Mouse (Mus musculus) T-helper 17 cell (primary cell): ENCODE measurements around the gene Fgf13.

ENCODE experiments used
- in situ Hi-C, 2 experiments: fragments of 300-600 bp; cut with MboI, MseI; formaldehyde crosslinking; loops; 1 replicate in 1 of 2; 2 replicates in 1 of 2; pipeline ENCODE4 v1.15.1; 2025; ENCODE audit warnings: high pct_unique_total_duplicates in 2 of 2

Fgf13 gene

GRCm38 (mm10) chrX:59194149-59194548, 373.7 kb downstream of the Fgf13 start:
- in situ Hi-C loops, result loop anchor here in 1 of 2 experiments (5.0 to 10.0 kb wide), 2 partner anchors 421 to 838 kb away; no protein-coding TSS in a partner anchor

GRCm38 (mm10) chrX:59186922-59187321, 380.9 kb downstream of the Fgf13 start:
- in situ Hi-C loops, result loop anchor here in 1 of 2 experiments (10.0 kb wide), 1 partner anchor 1332 kb away; no protein-coding TSS in a partner anchor

- in situ Hi-C loops, result loop anchor here in 1 of 2 experiments (10.0 kb wide), 1 partner anchor 1328 kb away; no protein-coding TSS in a partner anchor
These were observed 385.5 kb downstream of the Fgf13 start for GRCm38 (mm10) chrX:59182323-59182722.

GRCm38 (mm10) chrX:59179627-59180026, 388.2 kb downstream of the Fgf13 start:
- in situ Hi-C loops, result loop anchor here in 1 of 2 experiments (10.0 kb wide), 1 partner anchor 1325 kb away; no protein-coding TSS in a partner anchor

GRCm38 (mm10) chrX:59179081-59179596, 388.7 kb downstream of the Fgf13 start:
- in situ Hi-C loops, result no loop called here

GRCm38 (mm10) chrX:59177653-59178052, 390.2 kb downstream of the Fgf13 start:
- in situ Hi-C loops, result no loop called here

- in situ Hi-C loops, result loop anchor here in 1 of 2 experiments (25.0 kb wide), 1 partner anchor 560 kb away; no protein-coding TSS in a partner anchor
These were observed 395.7 kb downstream of the Fgf13 start for GRCm38 (mm10) chrX:59172200-59172599.

GRCm38 (mm10) chrX:59166763-59167162, 401.1 kb downstream of the Fgf13 start:
- in situ Hi-C loops, result loop anchor here (5.0 to 25.0 kb wide), 3 partner anchors 549 to 1712 kb away; no protein-coding TSS in a partner anchor

- in situ Hi-C loops, result no loop called here
These were observed 425.9 kb downstream of the Fgf13 start for GRCm38 (mm10) chrX:59141947-59142346.

GRCm38 (mm10) chrX:59134928-59135361, 432.9 kb downstream of the Fgf13 start:
- in situ Hi-C loops, result no loop called here

GRCm38 (mm10) chrX:59134166-59134861, 433.6 kb downstream of the Fgf13 start:
- in situ Hi-C loops, result no loop called here

- in situ Hi-C loops, result no loop called here
These were observed 434.1 kb downstream of the Fgf13 start for GRCm38 (mm10) chrX:59133834-59134165.

- in situ Hi-C loops, result no loop called here
These were observed 434.5 kb downstream of the Fgf13 start for GRCm38 (mm10) chrX:59133416-59133815.

- in situ Hi-C loops, result no loop called here
These were observed 441.2 kb downstream of the Fgf13 start for GRCm38 (mm10) chrX:59126637-59127036.

- in situ Hi-C loops, result no loop called here
These were observed 454.7 kb downstream of the Fgf13 start for GRCm38 (mm10) chrX:59113187-59113586.

GRCm38 (mm10) chrX:59085928-59086327, 481.9 kb downstream of the Fgf13 start:
- in situ Hi-C loops, result no loop called here

GRCm38 (mm10) chrX:59080427-59080826, 487.4 kb downstream of the Fgf13 start:
- in situ Hi-C loops, result no loop called here

- in situ Hi-C loops, result no loop called here
These were observed 495.8 kb downstream of the Fgf13 start for GRCm38 (mm10) chrX:59072083-59072482.

- in situ Hi-C loops, result no loop called here
These were observed 504.7 kb downstream of the Fgf13 start for GRCm38 (mm10) chrX:59063157-59063556.

- in situ Hi-C loops, result no loop called here
These were observed 532.9 kb downstream of the Fgf13 start for GRCm38 (mm10) chrX:59034969-59035368.
